Mouse (Mus musculus) bone marrow macrophage, adult 2 months (primary cell): ENCODE data around the gene Slc6a6.

Experiments
- CTCF ChIP-seq: IDR thresholded peaks from 2 replicates; pipeline ENCODE4 v1.5.1; 2012; ENCODE audit warnings: low read depth, mild to moderate bottlenecking, low read length, moderate library complexity
- POLR2A ChIP-seq: IDR thresholded peaks from 2 replicates; pipeline ENCODE4 v1.6.1; 2012; ENCODE audit warnings: mild to moderate bottlenecking, low read depth, low read length, borderline replicate concordance

DNA sequence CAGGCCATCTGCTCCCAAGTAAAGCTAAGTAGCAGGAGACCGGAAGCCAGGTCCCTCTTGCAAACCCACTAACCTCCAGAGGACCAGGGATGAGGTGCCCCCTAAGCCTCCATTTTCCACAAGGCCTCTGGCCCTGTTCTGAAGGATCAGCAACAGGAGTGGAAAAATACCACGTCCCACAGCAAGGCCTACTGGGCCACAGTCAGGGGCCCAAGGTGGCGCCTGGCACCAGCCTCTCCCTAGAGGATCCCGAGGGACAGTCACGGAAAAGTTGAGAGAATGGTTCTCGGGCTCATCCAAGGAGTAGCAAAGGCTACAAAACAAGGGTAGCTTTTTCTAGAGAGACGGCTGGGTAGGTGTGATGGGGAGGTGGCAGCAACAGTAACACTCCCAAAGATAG lies 53.6 kb downstream of the Slc6a6 start:
- TF ChIP-seq CTCF = no peak
- no peak for TF ChIP-seq POLR2A
